Mouse (Mus musculus) testis, postnatal 14 days (tissue): Measurements from ENCODE around the gene Canx.
"Not testable (repeated sequence)": the region's sequence is repeated elsewhere in the genome, so short reads cannot be mapped to it uniquely, and the experiment has no call there.

Experiments
- DNase-seq: peaks from one replicate; pipeline ENCODE4 v3.0.0; 2021; ENCODE audit warnings: low spot score

The Canx gene

DNA sequence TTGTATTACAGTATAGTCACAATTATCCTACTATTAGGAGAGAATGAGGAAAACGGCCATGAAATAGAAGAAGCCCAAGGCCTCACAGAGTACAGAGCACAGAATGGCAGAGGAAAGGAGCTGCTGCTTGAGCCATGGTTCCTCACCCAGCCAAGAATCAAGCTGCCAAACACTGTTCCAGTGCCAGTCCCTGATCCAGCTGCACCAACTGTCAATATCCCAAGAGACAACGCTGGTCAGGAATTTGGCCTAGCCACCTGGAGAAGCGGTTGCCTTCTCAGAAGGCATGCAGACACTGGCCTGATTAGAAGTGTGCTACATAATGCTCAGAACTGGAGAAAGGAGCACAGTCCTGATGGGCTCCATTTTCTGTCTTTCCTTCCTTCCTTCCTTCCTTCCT lies 7.7 kb upstream of the Canx start:
- no peak for DNase-seq

DNA sequence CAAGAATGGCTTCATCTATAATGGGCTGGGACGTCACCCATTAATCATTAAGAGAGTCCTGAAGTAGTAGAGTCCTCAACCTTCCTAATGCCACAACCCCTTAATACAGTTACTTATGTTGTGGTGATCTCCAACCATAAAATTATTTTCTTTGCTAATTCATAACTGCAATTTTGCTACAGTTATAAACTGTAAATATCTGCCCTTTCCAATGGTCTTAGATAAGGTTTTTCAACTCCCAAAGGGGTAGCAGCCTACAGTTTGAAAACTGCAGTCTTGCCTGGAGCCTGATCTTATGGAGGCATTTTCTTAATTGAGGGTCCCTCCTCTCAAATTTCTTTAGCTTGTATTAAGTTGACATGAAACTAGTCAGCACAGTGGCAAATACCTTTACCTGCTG lies 3.9 kb upstream of the Canx start:
- no peak for DNase-seq

DNA sequence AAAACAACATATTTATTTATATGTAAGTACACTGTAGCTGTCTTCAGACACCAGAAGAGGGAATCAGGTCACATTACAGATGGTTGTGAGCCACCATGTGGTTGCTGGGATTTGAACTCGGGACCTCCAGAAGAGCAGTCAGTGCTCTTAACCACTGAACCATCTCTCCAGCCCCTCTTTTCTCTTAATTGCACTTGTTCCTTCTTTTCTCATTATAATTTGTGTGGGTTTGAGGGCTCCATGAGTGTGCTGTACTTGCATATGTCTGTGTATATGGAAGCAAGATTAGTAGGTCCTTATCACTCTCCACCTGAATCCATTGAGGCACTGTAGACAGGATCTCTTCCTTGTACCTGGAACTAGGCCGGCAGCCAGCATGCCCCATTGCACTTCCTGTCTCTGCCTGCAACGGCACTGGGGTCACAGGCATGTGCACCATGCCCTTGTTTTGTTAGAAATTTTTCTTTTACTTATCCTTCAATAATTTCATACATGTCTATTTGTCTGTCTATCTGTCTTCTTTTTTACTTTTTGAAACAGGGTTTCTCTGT lies 2.7 kb upstream of the Canx start:
- no peak for DNase-seq

DNA sequence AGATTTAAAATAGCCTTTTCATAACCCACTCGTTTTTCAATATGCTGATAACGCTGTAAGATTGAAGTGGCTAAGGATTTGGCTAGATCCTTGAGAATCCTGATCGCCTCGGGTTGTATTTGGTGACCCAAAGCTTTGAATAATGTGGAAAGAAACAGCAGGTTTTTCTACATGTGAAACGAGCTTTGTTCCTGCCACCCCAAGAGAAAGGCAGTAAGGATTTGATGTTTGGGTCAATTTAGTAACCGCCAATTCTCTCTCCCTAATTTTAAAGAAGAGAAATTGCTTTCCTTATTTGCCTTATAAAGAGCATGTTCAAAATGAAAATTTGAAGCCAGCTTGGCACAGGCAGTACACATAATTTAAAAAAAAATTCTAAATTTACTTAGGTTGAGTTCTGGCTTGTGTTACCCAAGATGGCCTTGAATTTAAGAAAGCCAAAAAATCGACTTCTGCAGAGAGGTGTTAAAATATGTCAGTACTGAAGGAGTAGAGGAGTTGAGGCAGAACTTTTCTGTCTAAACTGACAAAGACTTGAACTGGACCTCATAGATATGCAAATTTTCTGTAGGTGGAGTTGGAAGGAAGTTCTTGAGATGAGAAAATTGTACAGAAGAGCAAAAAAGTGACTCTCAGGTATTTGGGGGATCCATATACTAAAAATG lies 961 bp upstream of the Canx start:
- DNase-seq: no peak

DNA sequence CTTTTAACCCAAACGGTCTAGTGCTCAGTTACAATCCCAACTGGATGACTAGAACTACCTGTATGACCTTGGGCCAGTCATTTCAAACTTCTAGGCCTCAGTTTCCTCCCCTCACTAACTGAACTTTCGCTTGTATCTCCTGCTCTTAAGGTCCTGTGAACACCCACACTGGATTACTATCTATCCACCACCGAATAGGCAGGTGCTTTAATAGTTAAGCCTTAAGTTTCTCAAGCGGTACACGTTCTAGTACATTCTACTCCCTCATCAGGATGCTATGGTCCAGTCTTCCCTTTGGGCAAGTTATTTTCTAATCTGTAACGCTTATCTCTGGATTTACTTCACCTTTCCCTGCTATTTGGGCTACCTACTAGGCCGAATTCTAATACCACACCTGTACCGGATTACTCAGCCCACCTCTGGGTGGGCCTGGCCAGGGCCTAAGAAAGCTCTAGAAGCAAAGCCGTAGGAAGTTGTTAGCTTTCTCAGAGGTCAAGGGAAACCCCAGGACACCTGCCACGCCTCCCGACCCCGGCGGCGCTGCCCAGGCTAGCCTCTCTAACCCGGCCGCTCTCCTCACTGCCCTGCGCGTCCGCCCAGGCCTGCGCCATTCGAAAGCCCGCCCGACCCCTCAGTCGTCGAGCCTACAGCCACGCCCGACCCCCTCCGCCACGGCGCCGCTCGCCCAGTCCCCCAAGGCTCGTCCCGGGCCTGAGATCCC lies 562 bp downstream of the Canx start:
- no peak for DNase-seq

DNA sequence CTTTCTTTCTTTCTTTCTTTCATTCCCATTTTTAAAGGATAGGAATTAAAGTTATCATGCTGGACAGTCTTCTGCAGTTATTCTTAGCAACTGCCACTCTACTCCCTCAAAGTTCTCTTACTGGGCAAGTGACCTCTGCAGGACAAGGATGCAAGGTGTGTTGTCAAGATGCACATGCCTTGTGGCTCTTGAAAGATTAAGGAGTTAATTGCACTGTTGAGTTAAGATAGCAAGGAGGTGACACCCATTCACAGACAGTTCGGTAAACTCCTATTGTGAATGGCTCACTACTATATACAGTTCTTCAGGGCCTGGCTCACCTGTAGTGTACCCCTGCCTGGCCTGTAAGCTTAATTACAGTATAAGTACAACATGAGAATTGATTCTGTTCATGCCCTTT lies 1.6 kb downstream of the Canx start:
- no peak for DNase-seq

DNA sequence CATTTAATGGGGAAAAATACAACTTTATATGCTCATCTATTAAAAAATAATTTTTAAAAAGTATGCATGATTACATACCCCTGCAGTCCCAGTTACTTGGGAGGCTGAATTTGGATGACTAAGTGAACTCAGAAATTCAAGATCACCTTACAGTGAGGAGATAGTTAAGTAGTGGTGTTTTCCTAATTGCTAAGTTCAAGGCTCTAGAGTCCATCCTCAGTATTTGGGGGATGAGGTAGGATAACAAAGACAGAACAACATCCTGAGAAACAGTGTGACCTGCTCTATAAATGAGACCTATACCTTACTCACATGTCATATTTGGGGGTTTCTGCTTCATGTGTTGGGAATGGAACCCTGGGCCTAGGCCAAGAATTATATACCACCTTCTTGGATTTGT lies 3.1 kb downstream of the Canx start:
- DNase-seq: no peak

DNA sequence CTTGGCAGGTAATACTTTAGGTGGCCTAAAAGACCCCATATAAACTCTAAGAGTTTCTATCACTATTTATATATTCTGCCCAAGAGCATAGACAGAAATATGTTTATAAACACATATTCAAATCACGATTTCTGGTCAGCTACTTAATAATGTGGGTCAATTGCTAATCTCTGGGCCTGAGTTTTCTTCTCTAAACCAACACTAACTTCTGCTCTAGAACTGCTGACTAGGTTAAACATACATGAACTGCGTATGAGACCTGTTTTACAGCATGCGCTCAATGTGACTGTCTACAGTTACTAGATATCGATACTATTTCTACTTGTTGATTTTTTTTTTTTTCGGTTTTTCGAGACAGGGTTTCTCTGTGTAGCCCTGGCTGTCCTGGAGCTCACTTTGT lies 4.2 kb downstream of the Canx start:
- DNase-seq: no peak

DNA sequence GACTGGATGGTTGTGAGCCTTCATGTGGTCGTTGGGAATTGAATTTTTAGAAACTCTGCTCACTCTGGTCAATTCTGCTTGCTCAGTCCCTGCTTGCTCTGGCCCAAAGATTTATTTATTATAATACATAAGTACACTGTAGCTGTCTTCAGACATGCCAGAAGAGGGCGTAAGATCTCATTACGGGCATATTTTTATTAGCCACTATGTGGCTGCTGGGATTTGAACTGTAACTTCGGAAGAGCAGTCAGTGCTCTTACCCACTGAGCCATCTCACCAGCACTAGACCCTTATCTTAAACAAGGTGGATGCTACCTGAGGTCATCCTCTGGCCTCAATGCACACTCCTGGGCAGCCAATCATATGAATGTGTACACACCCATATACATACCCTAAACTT lies 6.1 kb downstream of the Canx start:
- DNase-seq: not testable (repeated sequence)

DNA sequence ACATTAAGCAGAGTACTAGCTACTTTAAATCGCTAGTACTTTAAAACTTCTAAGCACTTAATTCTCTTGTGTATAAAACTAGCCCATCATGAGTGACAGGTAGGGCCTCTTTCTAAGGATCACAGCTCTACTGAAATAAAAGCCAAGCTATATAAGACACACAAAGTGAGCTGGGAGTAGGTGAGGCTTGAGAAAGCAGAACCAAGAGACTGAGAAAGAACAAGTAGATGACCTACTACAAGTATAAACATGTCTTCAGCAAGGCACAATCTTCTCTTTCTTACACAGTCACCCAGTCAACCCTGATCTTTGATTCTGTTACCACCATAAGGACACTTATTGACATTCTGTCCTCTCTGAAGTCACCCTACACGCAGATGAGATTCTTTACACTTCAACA lies 12.7 kb downstream of the Canx start:
- DNase-seq: no peak

DNA sequence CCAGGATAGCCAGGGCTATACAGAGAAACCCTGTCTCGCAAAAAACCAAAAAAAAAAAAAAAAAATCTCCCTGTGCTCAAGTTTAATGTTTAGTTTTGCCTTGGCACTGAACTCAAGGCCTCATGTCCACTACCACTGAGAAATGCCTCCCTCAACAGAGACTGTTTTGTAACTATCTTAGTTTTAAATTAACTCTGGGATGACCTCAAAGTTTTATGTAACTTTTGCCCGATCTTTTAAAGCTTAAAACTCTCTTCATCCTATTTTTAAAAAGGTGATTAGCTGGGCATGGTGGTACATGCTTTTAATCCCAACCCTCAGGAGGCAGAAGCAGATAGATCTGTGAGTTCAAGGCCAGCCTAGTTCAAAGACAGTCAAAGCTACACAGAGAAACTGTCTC lies 22.1 kb downstream of the Canx start:
- no peak for DNase-seq

DNA sequence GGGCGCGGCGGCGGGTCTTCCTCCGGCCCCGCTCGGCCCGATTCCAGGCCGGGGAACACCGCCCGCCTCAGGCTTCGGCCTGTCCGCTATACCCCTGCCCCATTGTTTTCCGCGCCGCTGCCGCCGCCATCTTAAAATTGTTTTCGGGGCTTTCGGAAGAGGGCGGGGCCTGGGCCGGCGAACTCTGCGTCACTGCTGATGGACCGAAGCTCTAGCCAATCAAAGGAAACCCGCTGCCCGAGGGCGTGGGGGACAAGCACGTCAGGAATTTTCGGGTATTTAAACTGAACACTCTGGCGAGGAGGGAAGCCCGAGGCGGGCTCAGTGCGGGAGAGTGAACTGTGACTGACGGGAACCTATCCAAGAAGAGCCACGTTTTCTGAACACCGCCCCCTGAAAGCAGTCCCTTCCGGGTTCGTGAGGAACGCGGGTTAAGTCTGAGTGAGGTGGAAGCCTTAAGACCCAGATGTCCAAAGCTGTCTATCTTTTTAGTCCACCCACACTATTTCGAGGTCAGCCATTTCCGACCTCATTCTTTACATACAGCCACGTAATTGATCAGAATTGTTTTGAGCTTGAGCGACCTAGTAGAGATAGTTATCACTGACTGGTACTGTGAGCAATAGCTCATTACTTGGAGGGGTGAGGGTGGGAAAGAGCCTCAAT lies 33.1 kb downstream of the Canx start, which contains the start of gene Maml1:
Gene Maml1 (minus strand): TSS at position 122 of the 666 bp plus-strand sequence.
- peak; percentile 98 for DNase-seq

DNA sequence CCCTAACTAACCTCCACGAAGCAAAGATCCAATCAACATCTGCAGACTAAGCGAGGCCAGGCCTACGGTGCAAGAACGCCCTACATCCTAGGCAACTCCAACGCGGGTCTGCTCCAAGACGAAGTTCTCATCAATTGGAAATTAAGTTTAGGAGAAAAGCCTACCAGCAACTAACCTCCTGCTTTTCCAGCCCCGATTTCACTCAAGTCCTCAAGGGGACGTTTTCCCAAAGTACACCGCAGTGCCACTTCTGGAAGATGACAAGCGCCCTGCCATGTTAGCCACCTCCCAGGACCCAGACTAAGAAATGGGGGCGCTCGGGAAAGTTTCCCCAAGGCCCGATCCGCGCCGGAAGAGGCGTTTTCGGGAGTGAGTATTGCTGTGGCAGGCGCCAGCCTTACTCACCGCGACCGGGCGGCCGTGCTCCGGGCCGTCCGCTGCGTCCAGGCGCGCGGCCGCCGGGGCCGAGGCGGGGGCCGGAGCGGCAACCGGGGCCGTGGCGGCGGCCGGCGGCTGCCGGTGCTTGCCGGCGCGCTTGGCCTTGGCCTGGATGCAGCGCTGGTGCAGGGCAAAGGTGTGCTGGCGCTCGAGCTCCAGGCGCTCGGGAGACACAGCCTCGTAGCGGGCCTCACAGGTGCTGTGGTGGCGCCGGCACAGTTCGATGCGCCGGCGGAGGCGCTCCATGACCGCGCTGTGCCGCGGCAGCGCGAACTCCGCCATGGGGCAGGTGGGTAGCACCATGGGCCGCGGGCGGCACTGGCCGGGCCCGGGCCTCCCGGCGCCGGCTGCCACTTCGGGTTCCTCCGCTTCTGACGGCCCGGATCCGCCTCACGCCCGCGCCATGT lies 33.9 kb downstream of the Canx start:
- DNase-seq: peak; percentile 81

DNA sequence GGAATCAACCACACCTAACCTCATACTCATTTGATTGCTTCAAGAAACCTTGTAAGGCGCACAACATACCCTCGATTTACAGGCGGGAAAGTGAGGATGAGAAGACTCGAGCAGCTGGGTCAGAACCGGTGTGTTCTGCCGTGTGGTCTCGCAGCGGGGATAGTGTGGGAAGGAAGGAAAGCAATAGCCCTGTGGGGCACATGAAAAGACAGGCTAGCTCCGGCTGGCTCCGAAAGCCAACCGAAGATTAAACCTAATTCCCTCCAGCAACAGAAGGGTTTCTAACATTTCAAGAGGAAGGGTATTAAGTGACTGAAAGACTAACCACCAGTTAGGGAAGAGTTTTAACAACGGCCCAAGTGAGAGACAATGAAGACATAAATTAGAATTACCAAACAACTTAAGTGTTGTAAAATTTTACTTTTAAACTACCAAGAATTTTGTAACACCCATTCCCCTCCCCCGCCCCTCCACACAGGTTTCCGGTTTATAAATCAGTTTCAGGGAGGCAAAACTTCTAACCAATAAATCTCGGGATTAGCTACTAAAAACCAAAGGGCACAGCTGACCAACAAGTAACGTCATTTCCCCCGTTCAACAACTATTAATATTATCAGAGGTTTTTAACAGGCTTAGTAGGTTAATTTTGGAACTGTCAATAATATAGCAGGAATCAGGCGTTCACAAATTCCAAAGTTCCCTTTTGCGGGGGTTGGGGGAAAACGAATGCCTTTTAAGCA lies 34.8 kb downstream of the Canx start:
- DNase-seq: no peak

DNA sequence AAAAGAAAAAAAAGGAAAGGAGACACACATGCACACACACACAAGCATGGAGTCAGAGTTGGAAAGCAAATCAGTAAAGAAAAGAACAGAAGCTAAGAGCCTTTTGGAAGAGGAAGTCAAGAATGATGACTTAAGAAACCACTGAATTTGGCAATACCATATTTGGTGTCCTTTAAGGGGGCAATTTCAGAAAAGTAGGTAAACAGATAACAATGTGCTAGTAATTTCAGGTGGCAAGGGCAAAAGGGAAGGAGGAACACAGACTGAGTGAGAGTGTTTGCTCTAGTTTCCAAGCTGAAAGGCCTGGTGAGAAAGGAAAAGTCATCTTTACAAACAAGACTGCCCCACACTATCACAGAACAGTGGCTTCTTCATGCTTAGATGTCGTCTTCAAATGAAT lies 39.0 kb downstream of the Canx start:
- no peak for DNase-seq

DNA sequence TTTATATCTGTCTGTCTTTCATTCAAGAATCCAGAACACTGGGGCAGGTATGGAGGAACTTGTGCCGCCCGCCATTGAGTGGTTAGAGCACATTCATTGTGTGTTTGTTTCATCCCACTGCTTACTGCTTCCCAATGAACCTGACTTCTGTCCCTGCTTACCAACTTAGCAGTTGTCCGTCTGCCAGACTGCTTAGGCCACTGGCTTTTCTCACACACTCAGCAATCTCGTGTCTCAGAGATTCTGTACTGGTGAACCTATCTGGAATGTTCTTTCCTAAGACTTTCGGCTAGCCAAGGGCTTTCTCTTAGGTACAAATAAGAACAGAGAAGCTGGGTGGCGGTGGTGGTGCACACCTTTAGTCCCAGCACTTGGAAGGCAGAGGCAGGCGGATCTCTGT lies 39.8 kb downstream of the Canx start:
- no peak for DNase-seq

DNA sequence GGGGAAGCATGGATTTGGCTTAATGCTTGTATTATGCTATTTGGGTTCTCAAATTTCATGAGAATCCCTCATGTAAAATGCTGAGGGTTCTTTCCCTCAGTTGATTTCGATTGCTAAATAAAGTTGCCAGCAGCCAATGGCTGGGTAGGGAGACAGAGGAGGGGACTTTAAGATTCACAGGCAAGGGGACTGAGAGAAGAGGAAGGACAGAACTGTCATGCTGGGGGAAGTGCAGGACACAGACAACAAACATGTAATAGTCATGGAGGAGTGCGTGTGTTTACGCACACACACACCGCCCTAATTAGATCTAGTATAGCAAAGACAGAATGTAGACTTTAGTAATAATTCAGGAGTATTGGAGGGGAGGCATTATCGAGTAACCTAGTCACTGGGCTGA lies 40.2 kb downstream of the Canx start:
- no peak for DNase-seq

DNA sequence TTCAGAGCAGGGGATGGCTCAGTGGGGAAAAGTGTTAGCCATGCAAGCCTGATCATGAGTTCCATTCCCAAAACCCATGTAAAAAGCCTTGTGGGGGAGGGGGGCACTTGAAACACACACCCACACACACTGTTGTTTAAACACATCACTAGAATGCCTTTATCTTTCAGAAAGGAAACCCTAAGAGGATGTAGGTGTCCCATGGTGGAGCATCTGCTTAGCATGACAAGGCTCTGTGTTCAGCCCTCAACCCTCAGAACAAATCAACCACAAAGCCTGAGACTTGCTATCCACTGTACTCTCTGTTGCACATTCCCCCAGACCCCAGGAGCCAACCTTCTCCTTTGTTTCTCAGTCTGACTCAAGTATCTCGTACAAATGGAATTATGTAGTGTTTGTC lies 45.4 kb downstream of the Canx start:
- no peak for DNase-seq

DNA sequence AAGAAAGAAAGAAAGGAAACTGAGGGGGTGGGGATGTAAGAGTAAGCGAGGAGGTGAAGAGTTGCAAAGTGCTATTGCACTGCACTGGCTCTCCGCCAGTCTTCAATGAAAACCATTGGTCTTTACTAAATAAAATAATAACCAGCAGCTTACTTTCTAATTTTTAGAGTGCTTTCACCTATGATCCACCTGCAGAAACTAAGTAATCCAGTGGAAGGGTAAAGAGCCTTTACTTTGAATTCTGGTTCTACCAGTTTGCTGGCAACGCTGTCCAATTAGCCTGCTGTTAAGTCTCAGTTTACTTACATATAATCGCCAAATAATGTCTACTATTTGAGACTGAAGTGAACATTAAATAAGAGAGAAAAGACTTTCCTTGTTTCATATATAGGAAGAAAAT lies 46.5 kb downstream of the Canx start:
- DNase-seq: no peak

DNA sequence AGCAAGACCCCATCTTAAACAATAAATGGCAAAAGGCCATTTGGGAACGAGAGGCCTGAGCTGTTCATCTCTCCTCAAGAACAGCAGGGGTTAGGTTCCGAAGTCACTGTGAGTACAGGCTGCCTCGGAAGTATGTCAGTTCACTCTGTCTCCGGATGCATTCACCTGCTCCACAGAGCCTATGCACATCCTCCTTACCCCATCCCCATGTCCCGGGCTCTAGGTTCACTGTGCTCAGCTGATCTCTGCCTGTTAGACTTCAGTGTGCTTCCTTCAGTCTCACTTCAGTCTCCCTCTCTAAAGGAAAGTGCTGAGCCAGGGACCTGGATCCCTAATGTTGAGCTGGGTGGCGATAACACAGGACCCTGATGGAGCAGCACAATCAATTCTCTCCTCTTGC lies 47.8 kb downstream of the Canx start:
- no peak for DNase-seq

DNA sequence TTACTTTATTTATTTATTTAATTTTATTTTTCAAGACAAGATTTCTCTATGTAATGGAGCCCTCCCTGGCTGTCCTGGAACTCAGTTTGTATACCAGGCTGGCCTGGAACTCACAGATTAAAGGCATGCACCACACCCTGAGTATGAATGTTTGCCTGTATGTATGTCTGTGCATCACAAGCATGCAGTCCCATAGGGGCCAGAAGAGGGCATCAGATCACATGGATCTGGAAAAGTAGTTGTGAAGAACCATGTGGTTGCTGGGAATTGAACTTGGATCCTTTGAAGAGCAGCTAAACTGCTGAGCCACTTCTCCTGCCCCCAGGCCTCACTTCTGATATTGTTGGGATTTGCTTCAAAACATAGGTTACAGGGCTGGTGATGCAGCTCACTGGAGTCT lies 48.4 kb downstream of the Canx start:
- no peak for DNase-seq
